Mouse (Mus musculus): ENCODE results near the gene Plekhg6.

Plekhg6 gene

DNA sequence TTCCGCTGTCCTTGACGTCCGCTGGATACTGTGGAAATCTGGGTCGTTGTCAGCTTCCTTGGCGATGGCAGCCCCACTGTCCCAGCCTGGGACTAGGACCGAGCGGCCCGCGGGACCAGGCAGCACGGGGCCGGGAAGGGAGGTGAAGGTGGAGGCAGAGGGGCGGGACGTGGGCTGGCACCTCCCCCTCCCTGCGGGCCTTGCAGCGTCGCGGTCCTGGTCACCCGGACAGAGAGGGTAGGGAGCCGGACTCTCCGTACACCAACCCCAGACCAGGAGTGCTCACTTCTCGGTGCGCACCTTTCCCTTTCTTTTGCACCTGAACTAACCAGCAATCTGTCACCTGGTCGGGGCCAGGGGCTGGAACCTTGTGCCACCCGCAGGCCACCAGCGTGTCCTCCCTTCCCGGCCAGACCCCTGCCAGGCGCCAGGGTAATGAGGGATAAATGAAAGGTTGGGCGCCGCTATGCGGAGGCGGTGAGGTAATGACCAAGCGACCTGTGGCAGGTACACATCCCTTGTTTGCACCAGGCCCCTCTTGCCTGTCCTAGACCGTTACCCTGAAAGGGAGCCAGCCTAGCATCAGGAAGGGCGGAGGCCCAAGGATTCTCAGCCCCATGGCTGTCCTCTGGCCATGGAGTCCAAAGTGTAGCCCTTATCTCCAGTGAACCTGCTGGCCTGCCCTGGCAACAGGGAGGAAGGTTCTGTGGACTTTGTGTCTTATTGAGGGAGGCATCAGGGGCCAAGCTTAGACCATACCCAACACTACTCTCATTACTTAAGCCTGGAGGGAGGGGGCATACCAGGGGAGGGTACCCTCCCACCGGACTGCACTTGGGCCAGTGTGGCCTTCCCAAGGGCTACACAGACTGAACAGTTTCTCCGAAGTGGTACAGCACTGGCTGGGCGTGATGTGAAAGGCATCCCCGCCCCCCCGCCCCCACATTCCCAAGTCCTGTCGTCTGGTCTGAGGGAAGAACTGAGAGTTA, at the start of gene Plekhg6:
Plekhg6 (minus strand) TSS at position 422 of the 989 bp plus-strand sequence.
- DNase-seq (ENCODE audit: low read depth, low spot score), result no peak

GRCm38 (mm10) chr6:125429741-125430140, 49.1 kb upstream of the Plekhg6 start:
- DNase-seq (ENCODE audit: low read depth, low spot score), result no peak

DNA sequence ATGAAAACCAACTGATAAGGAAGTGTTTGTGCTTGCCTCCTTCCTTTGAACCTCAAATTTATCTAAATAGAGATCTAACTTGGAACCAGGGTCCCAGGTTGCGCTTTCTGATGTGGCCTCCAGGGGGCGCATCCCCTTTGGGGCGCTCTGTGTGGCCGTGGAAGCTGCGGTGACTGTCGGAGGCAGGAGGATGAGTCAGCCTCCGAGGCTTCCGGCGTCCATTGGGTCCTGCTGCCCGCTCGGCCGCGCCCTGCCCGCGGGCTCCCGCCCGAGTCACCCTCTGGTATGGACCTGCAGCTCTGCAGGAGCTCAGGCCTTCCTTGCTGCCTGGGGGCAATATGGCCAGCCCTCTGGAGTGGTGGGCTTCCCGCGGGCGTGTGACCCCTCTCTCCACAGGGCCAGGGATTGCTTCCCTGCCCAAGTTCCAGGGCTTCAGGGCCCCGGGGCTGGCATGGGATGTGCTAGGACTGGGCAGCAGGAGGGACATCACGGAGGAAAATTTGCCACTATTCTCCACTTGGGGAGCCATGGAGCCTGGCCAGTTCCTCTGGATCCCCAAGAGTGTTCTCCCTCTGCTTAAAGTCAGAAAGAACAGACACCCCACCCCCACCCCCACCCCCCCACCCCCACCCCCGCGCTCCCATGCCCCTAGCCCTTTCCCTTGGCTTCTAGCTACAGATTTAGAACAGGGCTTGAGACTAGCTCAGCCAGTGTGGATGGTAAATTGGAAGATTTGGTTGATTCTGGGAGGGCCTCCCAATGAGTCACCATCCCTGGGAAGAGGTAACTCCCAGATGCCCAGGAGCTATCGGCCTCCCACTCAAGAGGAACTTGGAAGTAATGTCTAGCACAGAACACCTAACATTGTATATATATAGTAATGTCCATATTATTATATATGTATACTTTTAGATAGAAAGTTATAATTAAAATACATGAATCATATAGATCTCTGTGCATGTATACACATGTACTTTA, 46.1 kb upstream of the Plekhg6 start:
- DNase-seq (ENCODE audit: low read depth, low spot score), result peak; percentile 72

- DNase-seq (ENCODE audit: low read depth, low spot score), result no peak
Observed at GRCm38 (mm10) chr6:125425205-125426090, 44.9 kb upstream of the Plekhg6 start.

- DNase-seq (ENCODE audit: low read depth, low spot score), result peak; percentile 28
Observed at GRCm38 (mm10) chr6:125424156-125424555, 43.6 kb upstream of the Plekhg6 start.

DNA sequence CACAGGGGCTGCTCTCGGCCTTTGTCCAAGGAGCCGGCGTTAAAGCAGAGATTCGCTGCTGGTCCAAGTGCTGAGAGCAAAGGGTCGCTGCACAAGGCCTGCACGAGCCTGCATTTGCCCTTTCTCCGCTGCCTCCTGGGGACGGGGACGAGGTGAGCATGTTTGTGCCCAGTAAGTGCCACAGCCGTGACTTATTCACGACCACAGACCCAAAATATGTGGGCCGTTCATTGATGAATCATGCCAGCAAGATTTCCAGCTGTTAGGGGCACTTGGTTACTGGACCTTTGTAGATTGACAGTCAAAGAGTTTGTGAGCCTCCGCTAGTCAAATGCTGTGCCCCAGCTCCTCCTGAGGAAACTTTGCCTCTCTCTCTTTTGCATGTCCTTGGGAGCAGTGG, 42.9 kb upstream of the Plekhg6 start:
- no peak for DNase-seq (ENCODE audit: low read depth, low spot score)

DNA sequence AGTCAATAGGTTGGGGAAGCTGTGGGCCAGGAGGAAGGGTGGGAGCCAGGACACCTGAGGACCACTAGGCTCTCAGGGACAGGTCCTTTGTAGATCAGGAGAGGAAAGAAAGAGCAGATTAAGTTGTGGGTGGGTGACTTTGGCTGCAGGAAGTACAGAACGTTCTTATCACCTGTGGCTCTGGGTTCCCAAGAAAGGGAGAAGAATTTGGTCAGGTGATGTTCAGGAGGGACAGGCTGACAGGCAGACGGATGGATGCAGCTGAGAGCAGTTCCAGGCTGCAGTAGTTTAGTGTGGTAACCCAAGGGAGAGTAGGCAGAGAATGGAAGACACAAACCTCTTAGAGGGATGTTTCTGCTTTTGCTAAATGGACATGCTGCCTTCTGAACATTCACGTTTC, 42.5 kb upstream of the Plekhg6 start:
- DNase-seq (ENCODE audit: low read depth, low spot score), result no peak

- peak; percentile 54 for DNase-seq (ENCODE audit: low read depth, low spot score)
Observed at GRCm38 (mm10) chr6:125422051-125422822, 41.6 kb upstream of the Plekhg6 start.

DNA sequence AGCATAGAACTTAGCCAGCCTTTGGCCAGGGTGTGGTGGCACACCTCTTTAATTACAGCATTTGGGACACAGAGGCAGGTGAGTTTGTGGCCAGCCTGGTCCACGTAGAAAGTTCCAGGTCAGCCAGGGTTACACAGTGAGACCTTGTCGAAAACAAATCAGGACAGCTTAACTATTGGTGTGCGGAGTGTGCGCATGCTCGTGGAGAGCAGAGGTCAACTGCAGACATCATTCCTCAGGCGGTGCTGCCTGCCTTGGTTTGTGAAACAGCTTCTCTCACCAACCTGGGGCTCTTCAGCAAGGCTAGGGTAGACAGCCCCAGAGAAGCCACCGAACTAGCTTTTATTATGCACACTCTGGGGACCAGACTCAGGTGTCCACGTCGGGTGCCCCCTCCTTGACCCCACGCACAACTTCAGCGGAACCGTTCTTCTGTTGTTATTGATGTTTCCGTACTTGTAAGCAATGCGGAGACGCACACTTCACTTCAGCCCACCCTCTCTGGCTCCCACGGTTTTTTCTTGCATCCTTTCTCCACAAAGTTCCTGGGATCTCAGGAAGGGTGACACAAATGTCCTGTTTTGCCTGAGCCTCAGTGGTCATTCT, 40.0 kb upstream of the Plekhg6 start:
- no peak for DNase-seq (ENCODE audit: low read depth, low spot score)

DNA sequence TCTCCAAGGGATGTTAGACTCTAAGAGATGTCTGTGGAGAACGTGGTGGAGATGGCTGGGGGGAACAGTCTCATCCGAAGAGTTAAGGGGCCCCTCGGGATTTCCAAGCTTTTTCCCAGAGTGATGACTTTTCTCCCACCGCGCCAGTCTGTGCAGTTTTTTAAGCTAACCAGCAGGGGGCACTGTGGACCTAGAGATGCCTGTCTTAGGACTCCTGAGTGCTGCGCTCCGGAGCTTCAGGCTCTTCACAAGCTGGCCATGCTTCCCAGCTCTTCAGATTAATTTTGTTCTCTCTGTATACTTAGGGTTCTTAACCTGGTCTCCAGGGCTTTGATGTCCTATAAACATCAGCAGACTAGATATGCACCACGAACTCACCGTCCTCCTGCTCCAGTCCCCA, 38.2 kb upstream of the Plekhg6 start:
- peak; percentile 82 for DNase-seq (ENCODE audit: low read depth, low spot score)

DNA sequence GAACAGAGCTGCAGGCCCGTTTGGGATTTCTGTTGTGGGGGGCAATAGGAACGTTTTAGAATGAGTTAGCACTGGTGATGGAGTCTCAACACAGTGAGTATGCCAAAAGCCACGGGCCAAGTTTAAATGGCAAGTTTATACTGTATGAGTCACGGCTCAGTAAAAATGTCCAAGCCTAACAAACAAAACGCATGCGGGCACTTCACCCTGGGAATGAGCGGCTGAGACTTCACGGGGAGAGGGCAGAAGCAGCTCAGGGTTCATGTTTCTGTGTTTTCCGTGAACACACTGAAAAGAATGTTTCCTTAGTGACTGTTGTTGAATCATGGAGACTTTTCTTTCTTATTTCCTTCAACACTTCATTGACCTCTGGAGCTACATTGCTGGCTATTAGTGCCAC, 32.7 kb upstream of the Plekhg6 start:
- DNase-seq (ENCODE audit: low read depth, low spot score), result no peak

DNA sequence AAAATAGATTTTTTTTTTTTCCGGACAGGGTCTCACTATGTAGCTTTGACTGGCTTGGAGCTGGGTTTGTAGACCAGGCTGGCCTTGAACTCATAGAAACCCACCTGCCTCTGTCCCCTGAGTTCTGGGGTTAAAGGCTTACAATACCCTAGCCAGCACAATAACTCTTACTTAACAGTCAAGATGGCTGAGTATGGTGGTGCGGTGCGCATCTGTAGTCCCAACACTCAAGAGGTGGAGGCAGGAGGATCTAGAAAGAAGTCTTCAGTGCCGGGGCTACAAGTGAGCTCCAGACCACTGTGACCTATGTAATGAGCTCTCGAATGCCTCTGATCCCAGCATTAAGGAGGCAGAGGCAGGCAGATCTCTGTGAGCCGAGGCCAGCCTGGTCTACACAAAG, 31.1 kb upstream of the Plekhg6 start:
- DNase-seq (ENCODE audit: low read depth, low spot score), result no peak

- DNase-seq (ENCODE audit: low read depth, low spot score), result peak; percentile 40
Observed at GRCm38 (mm10) chr6:125410995-125411547, 30.5 kb upstream of the Plekhg6 start.

GRCm38 (mm10) chr6:125410551-125410950, 30.0 kb upstream of the Plekhg6 start:
- no peak for DNase-seq (ENCODE audit: low read depth, low spot score)

DNA sequence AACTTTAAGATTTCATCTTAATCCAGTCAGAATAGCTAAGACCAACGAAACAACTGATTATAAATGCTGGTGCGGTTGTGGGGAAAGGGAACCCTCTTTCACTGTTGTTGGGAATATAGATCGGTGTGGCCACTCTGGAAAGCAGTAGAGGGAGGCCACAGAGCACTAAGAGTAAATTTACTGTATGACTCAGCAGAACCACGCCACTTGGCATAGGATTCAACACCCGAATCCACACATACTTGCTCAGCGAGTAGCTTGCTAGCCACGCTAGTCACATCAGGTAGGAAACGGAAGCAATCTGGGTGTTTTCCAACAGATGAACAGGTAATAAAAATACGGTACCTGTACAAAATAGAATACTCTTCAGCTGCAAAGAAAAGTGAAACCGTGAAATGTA, 27.1 kb upstream of the Plekhg6 start:
- no peak for DNase-seq (ENCODE audit: low read depth, low spot score)

DNA sequence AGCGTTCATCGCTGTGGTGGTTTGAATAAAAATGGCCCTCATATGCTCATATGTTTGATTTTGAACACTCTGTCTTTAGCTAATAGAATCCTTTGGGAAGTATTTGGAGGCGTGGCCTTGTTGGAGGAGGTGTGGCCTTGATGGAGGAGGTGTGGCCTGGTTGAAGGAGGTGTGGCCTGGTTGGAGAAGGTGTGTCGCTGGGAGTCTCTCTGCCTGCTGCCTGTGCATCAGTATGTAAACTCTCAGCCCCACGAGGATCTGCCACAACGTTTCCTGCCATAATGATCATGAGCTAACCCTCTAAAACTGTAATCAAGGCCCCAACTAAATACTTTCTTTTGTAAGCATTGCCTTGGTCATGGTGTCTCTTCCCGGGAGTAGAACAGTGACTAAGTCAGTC, 26.6 kb upstream of the Plekhg6 start:
- DNase-seq (ENCODE audit: low read depth, low spot score), result no peak

GRCm38 (mm10) chr6:125405461-125406382, 25.1 kb upstream of the Plekhg6 start:
- no peak for DNase-seq (ENCODE audit: low read depth, low spot score)

GRCm38 (mm10) chr6:125389853-125390252, 9.3 kb upstream of the Plekhg6 start:
- no peak for DNase-seq (ENCODE audit: low read depth, low spot score)

Measured in skeletal muscle tissue, adult 2 months (tissue).